Mouse (Mus musculus): Measurements from ENCODE around the gene Nisch.

The Nisch gene

DNA sequence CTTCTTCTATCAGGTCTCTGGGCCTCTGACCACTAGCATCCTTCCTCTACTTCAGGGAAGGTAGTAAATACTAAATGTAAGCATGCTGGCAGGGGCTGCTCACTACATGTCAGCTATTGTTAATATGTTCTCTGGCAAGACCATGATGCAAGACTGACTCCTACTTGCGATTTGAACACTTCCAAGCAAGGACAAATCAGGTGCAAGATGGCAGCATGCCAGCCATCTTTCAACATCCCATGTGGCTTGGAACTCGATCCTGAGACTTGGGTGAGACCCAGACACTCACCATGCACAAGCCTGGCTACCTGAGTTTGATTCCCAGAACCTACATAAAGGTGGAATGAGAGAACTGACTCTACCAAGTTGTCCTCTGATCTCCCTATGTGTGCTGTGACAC is 24.8 kb downstream of the Nisch start:
- no peak for DNase-seq (ENCODE audit: low spot score in 2 of 2)

DNA sequence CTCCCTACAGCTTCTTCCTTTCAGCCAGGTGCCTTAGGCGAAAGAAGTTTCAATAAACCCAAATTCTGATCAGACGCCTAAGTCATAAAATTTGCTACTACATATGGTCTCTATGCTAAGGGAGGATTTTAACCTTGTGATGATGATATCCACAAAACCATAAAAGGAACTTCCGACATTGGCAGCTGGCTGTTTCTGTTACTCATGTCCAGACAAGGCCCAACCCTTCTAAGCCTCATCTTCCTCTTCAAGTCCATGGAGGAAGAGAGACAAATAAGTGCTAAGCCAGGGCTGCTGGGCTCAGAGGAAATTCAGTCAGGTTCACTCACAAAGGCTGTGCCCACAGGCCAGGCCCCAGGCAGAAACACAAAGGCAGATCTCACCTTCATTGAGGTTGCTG is 27.4 kb downstream of the Nisch start:
- no peak for DNase-seq (ENCODE audit: low spot score in 2 of 2)

DNA sequence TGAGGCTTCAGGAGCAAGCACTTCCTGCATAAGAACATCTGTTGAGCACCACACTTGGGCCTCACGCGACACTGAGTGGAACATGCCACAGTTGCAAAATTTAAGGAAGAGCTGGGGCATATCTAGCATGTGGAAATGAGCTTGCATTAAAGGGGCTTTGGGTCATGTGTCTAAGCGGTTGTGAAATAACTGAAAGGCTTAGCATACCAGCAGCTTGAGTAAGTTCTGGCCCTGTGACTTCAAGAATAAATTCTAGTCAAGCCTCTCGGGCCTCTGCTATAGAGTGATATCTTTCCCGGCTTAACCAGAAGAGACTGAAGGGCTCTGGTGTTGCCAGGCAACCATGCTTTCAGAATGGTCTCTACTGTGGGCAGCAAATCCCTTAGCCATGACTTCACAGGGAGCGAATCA is 28.0 kb downstream of the Nisch start:
- DNase-seq (ENCODE audit: low spot score in 2 of 2): no peak

DNA sequence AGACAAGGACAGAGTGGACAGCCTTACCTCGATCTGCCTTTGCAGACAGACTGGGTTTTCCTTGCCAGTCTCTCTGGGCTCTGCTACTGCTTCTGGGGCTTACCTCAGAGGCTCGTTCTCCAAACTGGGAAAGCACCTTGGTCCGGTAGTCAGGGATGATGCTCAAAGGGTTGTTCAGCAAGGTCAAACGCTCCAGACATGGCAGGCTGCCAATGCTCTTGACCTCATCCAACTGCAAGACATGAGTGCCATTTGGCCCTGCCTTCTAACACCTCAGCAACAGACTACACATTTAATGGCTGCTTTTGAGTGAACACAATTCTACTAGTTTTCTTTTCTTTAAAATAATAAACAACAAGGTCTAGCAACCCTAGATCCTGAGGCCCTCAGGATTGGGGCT is 30.1 kb downstream of the Nisch start:
- no peak for DNase-seq (ENCODE audit: low spot score in 2 of 2)

DNA sequence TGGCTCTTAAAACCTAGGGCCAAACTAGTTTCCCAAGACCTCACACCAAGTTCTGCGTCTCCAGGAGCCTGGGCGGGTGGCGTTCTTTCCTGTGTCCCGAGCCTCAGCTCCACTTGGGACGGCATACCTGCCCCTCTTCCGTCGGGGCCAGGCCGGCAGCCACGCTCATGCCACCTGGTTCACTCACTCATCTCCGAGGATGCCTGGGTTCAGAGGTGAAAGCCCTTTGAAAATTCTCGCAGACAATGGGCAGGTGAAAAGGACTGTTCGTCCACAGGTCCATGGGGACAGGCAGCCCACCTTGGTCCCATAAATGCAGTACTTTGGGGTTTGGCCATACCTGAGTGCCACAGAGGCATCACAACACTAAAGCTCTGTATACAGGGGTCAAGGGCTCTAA is 32.6 kb downstream of the Nisch start:
- no peak for DNase-seq (ENCODE audit: low spot score in 2 of 2)

DNA sequence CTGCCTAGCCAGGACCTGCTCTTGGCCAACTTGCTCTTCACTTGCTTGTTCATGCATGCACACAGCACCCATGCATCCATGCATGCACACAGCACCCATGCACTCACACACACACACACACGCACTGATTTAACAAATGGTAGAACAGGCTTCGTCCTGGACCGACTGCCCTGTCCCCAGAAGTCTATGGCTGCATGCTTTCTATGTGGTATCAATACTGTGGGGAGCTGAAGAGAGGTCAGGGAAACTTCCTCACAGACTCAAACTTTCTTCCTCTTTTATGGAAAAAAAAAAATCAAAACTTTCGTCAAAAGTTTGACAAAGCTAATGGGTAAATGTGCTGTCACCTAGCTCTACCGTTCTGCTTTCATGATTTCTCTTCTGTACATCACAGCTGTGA is 33.2 kb downstream of the Nisch start:
- no peak for DNase-seq (ENCODE audit: low spot score in 2 of 2)

DNA sequence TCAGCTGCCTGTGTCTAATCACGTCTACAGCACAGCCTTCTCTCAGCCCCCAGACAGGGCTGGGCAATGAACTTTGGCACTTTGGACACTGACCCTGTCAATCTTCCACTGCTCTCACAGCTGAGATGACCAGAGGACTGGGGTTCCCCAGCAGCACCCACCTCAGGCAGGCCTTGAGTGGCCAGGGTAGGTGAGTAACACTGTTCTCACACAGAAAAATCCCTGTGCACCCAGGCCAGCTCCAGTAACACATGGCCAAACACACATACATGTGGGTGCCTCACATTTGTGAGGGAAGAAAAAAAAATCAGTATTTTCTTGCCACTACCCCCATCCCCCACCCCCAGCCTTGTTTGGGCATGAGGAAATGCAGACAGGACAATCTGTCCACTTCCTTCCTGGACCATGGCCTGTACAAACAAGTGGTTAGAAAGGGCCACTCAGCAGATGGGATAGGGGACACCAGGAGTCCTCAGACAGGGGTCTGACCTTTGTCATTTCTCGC is 33.9 kb downstream of the Nisch start:
- DNase-seq (ENCODE audit: low spot score in 2 of 2): no peak

DNA sequence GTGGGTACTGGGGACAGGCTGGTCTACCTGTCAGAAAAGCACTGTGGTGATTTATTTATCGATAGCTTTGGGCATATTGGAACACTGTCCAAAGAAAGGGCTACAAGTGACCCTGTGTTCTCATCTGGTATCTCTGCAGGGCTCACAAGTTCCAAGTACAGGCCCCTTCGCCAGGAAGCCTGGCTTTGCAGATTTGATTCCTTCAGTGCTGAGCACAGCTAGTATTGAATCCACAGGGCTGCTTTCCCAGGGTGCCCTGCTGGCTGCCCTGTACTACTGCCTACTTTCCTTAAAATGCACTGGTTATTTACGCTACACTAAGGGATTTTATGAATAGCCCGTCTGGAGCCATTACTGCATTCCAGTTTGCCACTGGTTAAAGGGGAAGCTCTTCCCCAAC is 35.2 kb downstream of the Nisch start:
- no peak for DNase-seq (ENCODE audit: low spot score in 2 of 2)

DNA sequence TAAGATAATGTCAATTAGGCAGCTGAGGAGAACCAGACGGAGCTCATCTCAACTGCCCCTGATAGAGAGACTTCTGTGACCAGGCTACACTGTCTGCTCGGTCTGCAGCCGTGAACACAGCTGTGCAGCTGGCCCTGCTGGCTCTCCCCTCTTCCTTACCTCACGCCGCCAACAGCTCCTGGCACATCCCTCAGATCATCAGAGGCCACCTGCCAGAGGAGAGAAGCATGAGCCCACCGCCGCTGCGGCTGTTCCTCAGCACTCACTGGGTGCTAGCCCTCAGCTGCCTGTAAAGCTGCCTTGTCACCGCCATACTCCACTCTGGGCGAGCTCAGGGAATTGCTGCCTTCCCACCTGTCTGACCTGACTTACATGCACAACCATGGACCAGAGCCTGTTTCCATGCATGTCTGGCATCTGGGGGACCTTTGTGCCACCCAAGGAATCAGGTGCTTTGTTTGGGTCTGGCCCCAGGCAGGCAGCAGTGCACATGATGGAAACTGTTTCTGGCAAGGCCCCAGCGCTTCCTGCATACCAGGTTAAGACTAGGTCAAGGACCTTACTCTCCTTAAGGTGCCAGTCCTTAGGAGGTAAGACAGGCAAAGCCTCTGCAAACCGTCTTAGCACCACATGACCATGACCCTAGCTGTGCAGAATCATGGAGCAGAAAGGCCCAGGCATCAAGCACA is 36.9 kb downstream of the Nisch start:
- no peak for DNase-seq (ENCODE audit: low spot score in 2 of 2)

DNA sequence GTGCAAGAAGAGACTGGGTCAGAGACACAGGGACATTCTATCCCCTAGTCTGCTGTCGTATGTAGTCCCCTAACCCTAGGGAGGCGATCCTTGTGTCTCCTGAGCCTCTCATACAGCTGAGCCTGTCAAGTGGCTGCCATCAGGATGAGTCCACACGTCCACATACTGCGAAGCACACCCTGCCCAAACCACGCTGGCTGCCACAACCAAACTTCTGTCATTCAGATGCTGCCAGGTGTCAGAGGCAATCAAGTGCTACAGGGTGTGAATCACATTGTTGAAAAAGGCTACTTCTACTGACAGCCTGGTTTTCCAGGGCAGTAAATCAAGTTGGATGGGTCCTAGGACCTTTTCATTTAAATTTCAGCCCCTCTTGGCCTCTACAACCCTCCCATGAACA is 39.0 kb downstream of the Nisch start:
- DNase-seq (ENCODE audit: low spot score in 2 of 2): no peak

DNA sequence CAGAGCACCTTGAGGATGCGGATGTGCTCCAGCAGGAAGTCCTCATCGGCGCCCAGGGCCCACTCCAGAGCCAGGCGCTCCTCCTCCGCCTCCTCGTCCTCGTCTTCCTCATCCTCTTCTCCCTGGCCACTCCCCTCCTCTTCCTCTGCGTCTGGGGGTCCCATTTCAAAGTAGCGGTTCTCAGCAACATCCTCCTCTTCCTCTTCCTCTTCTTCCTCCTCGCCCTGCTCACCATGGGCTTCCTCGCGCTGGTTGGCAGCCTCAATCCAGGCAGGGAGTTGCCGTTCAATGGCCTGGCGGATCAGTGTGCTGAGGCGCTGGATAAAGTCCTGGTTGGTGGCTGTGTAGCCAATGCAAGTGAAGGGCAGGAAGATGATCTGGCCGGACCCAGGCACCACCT is 39.5 kb downstream of the Nisch start:
- DNase-seq (ENCODE audit: low spot score in 2 of 2): no peak

DNA sequence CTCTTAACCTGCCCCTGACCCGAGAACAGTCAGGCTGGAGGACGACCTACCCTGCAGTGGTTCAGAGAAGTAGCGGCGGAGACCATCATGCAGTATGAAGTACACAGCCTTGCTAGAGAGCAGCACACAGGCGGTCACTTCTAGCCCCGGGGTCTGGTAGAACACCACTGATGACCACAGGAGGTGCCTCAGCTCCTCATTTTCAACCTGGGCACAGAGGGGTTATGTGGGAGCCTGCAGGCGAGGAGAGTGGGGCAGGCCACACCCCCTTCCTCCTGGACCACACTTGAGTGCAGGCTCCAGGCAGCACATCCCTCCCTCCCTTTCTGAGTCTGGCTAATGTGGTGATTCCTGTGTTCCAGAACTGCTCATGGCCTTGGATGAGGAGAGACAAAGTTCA is 43.2 kb downstream of the Nisch start:
- DNase-seq (ENCODE audit: low spot score in 2 of 2): no peak

DNA sequence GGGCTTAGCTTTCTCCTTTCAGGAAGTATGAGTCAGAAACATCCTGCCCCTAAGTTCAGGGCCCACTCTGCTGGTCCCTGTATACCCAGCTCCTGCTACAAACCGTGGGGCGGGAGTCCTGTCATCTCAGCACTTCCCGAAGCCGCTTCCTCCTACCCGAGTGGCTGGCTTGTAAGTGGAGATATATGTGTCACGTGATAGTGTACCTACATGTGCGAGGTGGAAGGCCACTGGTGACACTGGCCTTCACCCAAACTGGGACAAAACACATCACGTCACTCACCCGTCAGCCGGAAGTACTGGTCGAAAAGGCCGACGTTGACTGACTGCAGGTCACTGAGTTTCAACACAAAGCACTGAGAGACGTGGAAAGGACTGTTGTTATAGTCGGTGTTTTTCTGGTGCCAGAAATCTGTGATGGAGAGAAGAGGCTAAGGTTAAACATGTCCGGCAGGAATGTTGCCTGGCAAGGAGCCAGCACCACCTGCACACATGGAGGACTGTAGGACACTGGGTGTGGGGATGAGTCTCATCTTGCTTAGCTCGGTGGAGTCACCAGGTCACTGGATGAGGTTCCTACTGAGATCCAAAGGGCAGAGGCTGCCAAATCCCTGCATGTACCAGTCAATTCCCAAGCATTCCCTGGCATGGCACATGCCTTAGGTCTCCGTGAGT is 43.8 kb downstream of the Nisch start:
- no peak for DNase-seq (ENCODE audit: low spot score in 2 of 2)

DNA sequence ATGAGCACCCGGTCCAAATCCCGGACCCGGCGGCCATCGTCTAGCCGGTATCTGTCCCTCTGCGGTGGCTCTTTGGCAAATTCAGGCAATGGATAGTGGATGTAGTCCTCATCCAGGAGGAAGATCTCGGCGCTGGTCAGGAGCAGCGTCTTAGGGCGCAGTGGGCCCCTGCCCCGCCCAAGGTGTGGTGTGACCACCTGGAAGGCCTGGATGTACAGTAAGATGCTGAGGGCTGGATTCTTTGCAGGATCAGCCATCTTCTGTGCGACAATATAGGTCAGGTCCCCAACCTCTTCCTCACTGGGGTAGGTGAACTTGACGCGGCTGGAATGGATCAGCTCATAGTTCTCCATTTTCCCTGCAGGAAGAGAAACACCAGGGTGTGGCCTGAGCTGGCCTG is 44.9 kb downstream of the Nisch start:
- DNase-seq (ENCODE audit: low spot score in 2 of 2): no peak

DNA sequence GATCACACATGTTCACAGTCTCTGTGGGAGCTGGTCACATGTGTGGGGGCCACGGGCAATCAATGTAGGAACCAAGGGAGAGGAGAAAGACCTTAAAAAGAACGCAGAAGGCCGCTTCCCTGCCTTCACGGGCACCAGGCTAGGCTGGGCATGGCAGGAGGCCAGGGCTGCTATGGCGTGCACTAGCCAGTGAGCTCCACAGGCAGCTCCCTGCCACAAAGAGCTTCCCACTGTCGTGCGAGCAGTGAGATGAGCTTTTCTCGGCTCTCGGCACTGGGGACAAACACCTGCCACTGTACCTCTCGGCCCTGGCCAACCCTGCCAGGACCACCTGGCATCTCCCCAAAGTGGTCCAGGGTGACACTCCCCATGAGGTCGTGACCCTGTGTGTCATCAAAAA is 45.4 kb downstream of the Nisch start:
- DNase-seq (ENCODE audit: low spot score in 2 of 2): no peak

DNA sequence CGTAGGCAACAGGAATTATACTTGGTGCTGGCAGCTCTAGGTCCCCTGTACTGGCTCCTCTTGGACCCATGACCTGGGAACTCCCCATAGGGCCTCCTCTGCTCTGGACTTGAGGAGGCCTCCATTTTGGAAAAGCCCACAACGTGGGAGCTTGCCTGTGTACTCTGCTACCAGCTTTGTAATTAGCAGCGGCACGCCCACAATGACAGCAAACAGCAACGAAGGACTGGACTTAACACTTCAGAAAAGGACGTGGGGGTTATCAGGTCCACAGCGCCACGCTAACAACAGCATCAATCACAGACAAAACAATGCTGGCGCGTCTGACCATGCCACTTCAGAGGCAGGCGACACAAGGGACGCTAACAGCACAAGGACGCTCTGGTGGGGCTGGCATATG is 45.8 kb downstream of the Nisch start:
- no peak for DNase-seq (ENCODE audit: low spot score in 2 of 2)

DNA sequence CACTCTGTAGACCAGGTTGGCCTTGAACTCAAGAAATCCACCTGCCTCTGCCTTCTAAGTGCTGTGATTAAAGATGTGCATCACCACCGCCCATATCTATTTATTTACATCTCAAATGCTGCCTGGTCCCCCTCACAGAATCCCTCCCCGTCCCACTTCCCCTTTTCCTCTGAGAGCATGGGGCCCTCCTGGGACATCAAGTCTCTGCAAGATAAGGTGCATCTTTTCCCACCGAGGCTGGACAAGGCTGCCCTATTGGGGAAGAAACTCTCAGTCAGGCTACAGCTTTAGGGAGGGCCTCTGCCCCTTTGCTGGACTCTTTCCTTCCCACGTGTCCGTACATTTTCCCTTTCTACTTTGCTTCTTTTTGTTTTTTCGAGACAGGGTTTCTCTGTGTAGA is 47.2 kb downstream of the Nisch start:
- no peak for DNase-seq (ENCODE audit: low spot score in 2 of 2)

DNA sequence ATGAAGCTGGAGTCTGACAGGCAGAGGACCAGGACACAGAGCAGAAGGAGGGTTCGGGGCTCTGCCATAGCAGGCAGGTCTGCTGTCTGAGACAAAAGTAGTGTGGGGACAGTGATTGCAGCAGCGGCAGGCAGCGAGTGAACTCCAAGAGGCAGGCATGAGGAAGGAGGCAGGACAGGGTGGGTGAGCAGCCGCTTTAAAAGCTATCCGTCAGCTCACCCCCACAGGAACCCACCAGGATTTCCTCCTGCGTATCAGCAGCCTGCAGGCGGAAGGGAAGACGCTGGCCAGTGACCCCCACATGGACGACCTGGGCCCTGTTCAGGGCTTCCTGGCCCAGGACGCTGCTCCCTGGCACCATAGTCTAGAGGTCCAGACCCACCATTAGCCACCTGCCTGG is 48.3 kb downstream of the Nisch start, which contains the start of gene Stab1:
TSS of gene Stab1 (minus strand) at position 217 of the 400 bp plus-strand sequence.
- no peak for DNase-seq (ENCODE audit: low spot score in 2 of 2)

DNA sequence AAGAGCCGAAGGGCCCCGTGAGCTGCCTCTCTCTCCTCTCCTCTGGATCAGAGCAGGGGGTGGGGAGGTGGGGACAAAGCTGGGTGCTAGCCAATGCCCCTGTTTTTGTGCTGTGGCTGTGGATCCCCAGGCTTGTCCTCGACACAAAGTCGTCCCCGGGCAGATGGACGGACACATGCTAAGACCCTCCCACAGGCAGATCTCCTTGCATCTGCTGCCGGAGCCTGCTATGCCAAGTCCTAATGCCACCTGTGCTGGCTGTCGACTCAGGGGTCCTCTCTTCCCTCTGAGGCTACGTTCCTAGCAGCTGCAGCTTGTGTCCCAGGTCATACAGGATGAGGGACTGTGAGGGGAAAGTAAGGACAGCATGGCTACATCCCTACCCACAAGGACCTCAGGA is 49.9 kb downstream of the Nisch start:
- no peak for DNase-seq (ENCODE audit: low spot score in 2 of 2)

DNA sequence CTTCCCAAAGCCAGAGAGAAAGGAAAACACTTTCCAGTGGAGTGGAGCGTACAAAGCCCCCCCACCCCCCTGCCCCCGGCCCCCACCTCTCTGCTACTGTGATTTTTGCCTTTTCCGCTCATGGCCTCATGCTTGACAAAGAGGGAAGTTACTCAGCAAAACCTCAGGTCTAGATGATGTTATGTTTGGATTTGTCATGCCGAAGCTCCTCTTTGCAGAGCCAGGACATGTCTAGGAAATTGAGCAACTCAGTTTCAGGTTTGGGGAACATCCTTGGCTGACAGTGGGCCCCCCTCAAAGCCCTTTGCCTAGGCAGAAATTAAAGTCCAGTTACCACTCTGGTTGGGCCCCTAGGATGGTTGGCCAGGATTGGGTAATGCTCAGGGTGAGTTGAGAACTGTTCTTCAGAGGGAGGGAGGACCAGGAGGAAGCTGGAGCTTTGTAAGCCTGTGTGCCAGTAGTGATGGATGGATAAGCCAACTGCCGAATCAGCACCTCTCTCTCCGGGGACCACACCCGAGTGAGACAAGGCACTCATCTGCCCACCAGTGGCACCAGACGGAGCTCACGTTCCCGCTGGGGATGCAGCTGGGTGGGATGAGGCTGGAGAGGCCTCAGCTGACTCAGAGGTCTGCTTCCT is 50.6 kb downstream of the Nisch start:
- no peak for DNase-seq (ENCODE audit: low spot score in 2 of 2)

DNA sequence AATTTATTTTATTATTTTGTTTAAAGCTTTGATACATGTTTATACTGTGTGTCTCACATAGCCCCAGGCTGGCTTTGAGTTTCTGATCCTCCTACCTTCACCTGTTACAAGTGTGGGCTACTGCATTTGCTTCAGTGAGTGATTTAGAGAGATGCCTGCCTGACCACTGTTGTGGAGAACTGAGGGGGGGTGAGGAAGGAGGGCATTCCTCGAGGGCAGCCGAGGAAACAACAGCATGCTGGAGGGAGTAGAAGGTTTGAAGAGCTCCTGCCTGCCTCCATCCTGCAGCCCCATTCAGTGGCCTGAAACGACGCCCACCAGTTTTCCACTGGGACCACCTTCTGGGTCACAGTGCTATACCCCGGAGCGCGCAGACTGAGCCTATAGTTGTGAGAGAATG is 51.3 kb downstream of the Nisch start:
- no peak for DNase-seq (ENCODE audit: low spot score in 2 of 2)

DNA sequence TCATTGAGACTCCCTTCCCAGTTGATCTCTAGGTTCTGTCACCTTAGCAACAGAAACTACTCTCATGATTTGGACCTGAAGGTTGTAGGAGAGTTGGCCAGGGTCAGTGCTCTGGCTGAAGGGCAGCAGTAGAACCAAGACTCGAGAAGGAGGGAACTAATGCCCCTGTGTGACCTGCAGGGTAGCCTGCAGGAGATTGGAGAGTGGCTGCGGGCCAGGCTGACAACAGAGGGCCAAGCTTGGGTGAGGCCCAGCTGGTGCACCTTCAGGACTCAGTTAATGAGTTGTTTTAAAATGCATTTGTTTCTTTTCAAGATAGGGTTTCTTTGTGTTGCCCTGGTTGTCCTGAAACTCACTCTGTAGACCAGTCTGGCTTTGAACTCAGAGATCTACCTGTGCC is 51.7 kb downstream of the Nisch start:
- DNase-seq (ENCODE audit: low spot score in 2 of 2): no peak

DNA sequence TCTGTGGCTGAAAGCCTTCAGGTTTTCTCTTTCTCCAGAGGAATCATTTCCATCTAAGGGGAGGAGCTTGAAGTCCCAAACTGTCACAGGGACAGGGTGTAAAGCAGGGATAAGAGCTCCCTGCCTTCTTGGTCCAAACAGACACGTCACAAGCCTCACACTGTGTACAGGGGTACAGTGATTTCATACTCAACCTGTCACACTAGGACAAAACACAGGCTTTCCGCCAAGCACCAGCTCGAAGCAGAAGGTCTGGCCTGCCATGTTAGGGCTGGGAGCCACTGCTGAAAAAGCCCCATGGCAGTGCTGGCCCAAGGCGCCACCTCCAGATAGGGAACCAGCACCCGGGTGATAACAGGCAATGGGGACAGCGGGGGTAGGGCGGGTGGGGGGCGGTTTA is 52.7 kb downstream of the Nisch start:
- no peak for DNase-seq (ENCODE audit: low spot score in 2 of 2)
